Mouse (Mus musculus): ENCODE data around the gene Fitm2. TPM values are rescaled to one million over a fixed set of nuclear protein-coding genes. Genes with fewer than 3 reads are reported as not detected.

Gene Fitm2
- polyA plus RNA-seq (2015; fragmentation: Nextera tagmentation; extraction: Ambion mirVana), result 17.1 and 18.3 TPM in 2 replicates

DNA sequence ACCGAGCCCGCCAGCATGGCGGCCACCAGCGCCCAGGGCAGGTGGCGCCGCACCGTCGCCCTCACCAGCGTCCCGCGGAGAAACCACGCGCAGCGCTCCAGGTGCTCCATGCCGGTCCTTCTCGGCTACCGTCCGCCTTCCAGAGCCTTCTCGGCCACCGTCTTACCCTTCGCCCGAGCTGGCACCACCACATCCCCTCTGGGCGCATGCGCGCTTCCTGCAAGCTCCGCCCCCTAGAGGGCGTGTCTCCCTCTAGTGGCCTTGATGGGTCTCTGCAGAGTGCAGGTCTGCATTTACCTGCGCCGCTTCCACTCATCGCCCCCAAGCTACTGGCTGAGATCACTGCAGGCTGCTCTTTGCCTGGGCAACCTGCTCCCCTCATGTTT, at the start of gene Fitm2:
TSS of gene Fitm2 (minus strand) at position 164 of the 386 bp plus-strand sequence.
- H3K4me3 ChIP-seq (replicated peaks), result peak within 1 kb of the TSS; percentile 96
- no peaks in the 10 kb centered on the region for H3K9me3 ChIP-seq (replicated peaks)
- H3K36me3 ChIP-seq, result peaks cover 23% of the 10 kb centered on the region
- peak within 1 kb of the TSS; percentile 90 for H3K27ac ChIP-seq (replicated peaks)
- peaks cover 20% of the 10 kb centered on the region for H3K4me1 ChIP-seq
- ATAC-seq (ENCODE audit: low FRiP score), result peak; percentile 95
- peak within 1 kb of the TSS; percentile 83 for H3K9ac ChIP-seq (replicated peaks)
- H3K4me2 ChIP-seq, result peak within 1 kb of the TSS; percentile 83
- WGBS, result 0% methylated on average over 30 of the region's 30 CpGs
- H3K27me3 ChIP-seq (replicated peaks), result no peaks in the 10 kb centered on the region

DNA sequence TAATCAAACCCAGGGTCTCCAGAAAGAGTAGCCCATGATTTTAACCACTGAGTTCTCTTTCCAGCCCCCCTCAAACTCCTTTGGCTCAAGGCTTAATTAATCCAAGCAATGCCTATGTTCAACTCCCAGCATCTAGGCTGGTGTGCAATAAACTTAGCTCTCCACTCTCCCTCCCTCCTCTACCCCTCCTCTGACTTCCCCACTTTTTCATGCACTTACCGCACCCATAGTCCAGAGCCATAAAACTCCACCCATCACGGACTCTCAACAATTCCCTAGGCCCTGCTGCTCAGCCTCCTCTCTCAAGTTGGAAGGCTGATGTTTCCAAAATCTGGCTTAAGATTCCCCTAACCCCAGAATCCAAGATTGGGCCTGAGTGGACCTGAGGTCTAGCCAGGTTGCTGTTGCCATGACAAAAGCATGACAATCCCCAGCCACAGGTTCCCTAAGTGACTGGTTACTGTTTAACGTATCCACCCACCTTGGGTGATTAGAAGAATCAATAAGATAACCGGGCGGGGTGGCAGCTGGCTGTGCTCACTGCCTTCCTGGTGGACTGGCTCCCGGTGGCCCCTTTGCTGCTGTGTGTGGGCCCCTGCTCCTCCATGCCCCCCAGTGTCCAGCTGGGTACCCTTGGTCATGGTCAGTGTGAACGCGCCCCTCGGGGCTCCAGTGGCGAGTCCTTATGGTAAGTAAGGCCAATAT, 34.0 kb upstream of the Fitm2 start, which contains the start of gene Hnf4a:
TSS of gene Hnf4a (plus strand) at position 509 of the 705 bp plus-strand sequence.
- no peaks in the 10 kb centered on the region for H3K4me1 ChIP-seq
- no peak for ATAC-seq (ENCODE audit: low FRiP score)
- WGBS, result 70% methylated on average over 10 of the region's 10 CpGs

DNA sequence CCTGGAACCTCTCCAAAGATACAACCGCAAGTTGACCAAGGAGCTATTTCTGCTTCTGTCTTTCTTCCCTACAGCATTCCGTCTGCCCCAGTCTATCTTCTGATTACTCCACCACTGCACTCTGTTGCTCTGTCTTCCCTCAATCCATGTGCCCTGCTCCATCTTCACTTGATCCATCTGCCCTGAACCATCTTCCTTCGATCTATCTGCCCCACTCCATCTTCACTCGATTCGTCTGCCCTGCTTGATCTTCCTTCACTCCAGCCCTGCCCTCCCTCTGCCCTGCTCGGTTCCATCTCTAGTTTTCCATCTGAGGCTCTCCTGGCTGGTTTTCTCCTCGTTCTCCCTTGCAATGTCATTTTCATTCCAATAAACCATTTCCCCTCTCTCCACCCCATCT, 30.8 kb upstream of the Fitm2 start:
- no peak for ATAC-seq (ENCODE audit: low FRiP score)
- H3K9me3 ChIP-seq (replicated peaks), result no peaks in the 10 kb centered on the region
- no peak overlapping the region for H3K9ac ChIP-seq (replicated peaks)
- 59% methylated on average over 7 of the region's 7 CpGs for WGBS
- H3K4me2 ChIP-seq, result no peak overlapping the region
- no peaks in the 10 kb centered on the region for H3K36me3 ChIP-seq
- H3K4me3 ChIP-seq (replicated peaks), result no peak overlapping the region
- H3K27ac ChIP-seq (replicated peaks), result no peak overlapping the region
- H3K27me3 ChIP-seq (replicated peaks), result no peaks in the 10 kb centered on the region
- H3K4me1 ChIP-seq, result no peaks in the 10 kb centered on the region

More for the DNA sequence above, 34.0 kb upstream of the Fitm2 start, which contains the start of gene Hnf4a:
- Histone ChIP-seq H3K27me3 (replicated peaks) (no peaks in the 10 kb centered on the region), H3K27ac (replicated peaks) (no peak within 1 kb of the TSS), H3K9ac (replicated peaks) (no peak within 1 kb of the TSS), H3K4me3 (replicated peaks) (no peak within 1 kb of the TSS), H3K4me2 (no peak within 1 kb of the TSS), H3K9me3 (replicated peaks) (no peaks in the 10 kb centered on the region), H3K36me3 (no peaks in the 10 kb centered on the region)

DNA sequence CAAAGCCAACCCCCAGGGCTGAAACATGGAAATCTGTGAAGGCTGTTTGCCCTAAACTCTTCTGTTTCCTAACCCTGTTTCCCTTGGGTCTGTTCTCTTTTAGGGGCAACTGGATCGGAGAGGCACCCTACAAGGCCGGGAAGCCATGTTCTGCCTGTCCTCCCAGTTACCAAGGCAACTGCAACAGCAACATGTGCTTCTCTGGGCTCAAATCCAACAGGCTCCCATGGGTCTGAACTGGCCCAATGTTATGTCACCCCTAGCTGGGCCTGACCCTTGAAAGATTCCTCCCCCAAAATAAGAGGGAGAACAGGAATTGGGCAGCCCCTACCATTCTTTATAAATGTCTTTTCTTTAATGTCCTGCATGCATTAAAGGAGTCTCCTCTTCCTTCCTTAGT, 29.8 kb upstream of the Fitm2 start:
- H3K4me2 ChIP-seq, result no peak overlapping the region
- 62% methylated on average over 2 of the region's 2 CpGs for WGBS
- no peaks in the 10 kb centered on the region for H3K9me3 ChIP-seq (replicated peaks)
- no peak for ATAC-seq (ENCODE audit: low FRiP score)
- H3K4me1 ChIP-seq, result no peaks in the 10 kb centered on the region
- H3K27ac ChIP-seq (replicated peaks), result no peak overlapping the region
- H3K36me3 ChIP-seq, result no peaks in the 10 kb centered on the region
- H3K4me3 ChIP-seq (replicated peaks), result no peak overlapping the region
- H3K27me3 ChIP-seq (replicated peaks), result no peaks in the 10 kb centered on the region
- no peak overlapping the region for H3K9ac ChIP-seq (replicated peaks)

DNA sequence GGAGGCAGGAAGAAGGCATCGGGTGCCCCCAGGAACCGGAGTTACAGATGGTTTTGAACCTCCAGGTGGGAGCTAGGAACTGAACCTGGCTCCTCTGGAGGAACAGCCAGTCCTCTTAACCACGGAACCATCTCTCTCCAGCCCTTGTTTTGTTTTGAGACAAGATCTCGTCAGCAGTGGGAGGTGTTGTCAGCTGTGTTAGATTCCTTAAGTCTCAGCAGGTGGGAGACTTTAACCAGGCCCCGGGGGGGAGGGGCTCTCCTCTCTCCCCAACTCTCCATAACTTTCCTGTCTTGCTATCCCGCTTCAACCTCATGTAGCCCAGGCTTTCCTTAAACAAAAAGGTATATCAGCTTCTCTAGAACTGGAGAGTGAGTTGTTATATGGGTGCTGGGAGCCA, 22.0 kb upstream of the Fitm2 start:
- H3K4me1 ChIP-seq, result peaks cover 6% of the 10 kb centered on the region; the same call in 1 of the 2 replicates
- no peaks in the 10 kb centered on the region for H3K27me3 ChIP-seq (replicated peaks)
- no peaks in the 10 kb centered on the region for H3K36me3 ChIP-seq
- no peak for ATAC-seq (ENCODE audit: low FRiP score)
- no peak overlapping the region for H3K4me3 ChIP-seq (replicated peaks)
- no peaks in the 10 kb centered on the region for H3K9me3 ChIP-seq (replicated peaks)
- no peak overlapping the region for H3K4me2 ChIP-seq
- WGBS, result 51% methylated on average over 6 of the region's 6 CpGs
- no peak overlapping the region for H3K9ac ChIP-seq (replicated peaks)
- H3K27ac ChIP-seq (replicated peaks), result no peak overlapping the region

DNA sequence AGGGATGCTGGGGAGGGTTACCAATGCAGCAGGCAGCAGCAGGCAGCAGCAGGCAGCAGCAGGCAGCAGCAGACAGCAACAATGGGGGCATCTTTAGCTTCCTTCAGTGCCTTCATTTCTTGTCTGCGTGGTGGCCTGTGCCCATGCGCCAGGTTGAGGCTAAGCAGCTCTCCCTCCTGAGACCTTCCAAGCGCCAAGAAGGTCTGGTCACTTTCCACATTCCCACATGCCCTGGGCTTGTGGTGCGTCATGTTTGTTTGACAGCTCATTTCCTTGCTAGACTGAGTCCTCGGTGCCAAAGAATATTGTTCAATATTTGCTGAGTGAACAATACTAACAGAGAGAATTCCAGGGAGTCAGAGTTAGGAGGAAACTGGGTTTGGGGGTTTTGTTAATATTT, 21.5 kb upstream of the Fitm2 start:
- H3K4me3 ChIP-seq (replicated peaks), result no peak overlapping the region
- ATAC-seq (ENCODE audit: low FRiP score), result no peak
- no peak overlapping the region for H3K9ac ChIP-seq (replicated peaks)
- no peaks in the 10 kb centered on the region for H3K9me3 ChIP-seq (replicated peaks)
- H3K4me2 ChIP-seq, result no peak overlapping the region
- no peaks in the 10 kb centered on the region for H3K27me3 ChIP-seq (replicated peaks)
- WGBS, result 57% methylated on average over 5 of the region's 5 CpGs
- H3K27ac ChIP-seq (replicated peaks), result no peak overlapping the region
- H3K36me3 ChIP-seq, result no peaks in the 10 kb centered on the region
- H3K4me1 ChIP-seq, result peaks cover 6% of the 10 kb centered on the region; the same call in 1 of the 2 replicates

DNA sequence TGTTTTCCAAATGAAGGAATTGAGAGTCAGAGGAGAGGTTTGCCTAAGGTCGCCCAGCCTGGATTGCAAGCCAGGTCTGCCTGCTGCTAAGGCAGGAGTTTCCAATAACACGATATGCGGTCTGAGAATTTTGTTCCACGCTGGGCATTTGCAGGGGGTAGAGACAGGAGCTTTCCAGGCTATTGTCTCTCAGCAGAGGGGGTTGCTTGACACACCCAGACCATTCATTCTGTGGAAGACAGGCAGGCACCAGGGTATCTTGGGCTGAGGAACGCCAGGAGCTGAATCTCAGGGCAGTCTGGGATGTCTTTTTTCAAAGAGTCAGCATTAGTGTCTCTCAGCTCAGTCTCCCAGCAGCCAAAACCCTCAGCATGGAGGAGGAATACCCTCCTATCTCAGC, 20.6 kb upstream of the Fitm2 start:
- Histone ChIP-seq H3K27me3 (replicated peaks) (no peaks in the 10 kb centered on the region), H3K36me3 (no peaks in the 10 kb centered on the region), H3K4me1 (peaks cover 6% of the 10 kb centered on the region; the same call in 1 of the 2 replicates), H3K9me3 (replicated peaks) (no peaks in the 10 kb centered on the region), H3K4me2 (no peak overlapping the region), H3K27ac (replicated peaks) (no peak overlapping the region), H3K4me3 (replicated peaks) (no peak overlapping the region), H3K9ac (replicated peaks) (no peak overlapping the region)
- ATAC-seq (ENCODE audit: low FRiP score), result no peak
- WGBS, result 24% methylated on average over 5 of the region's 5 CpGs

DNA sequence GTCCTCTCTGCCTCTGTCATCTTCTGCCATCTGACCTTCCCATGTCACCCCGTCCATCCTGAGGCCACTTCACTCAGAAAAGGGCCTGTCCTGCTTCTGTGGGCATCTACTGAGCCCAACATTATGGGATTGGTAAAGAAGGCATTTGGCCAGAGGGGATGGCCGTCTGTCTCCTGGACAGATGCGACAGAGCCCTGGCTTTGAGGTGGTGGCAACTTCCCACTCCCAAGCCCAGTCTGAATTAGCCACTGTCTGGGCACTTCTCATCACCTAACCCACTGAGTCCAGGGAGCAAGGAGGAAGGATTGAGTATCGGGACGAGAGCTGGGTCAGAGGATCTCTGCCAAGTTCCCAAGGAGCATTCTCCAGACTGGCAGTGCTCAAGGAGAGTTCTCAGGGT, 19.6 kb upstream of the Fitm2 start, which contains the start of gene R3hdml:
TSS of gene R3hdml (plus strand) at position 301 of the 400 bp plus-strand sequence.
- no peak within 1 kb of the TSS for H3K4me2 ChIP-seq
- H3K36me3 ChIP-seq, result no peaks in the 10 kb centered on the region
- 88% methylated on average over 5 of the region's 5 CpGs for WGBS
- no peak for ATAC-seq (ENCODE audit: low FRiP score)
- H3K4me1 ChIP-seq, result peaks cover 6% of the 10 kb centered on the region; the same call in 1 of the 2 replicates
- H3K9ac ChIP-seq (replicated peaks), result no peak within 1 kb of the TSS
- H3K9me3 ChIP-seq (replicated peaks), result no peaks in the 10 kb centered on the region
- no peaks in the 10 kb centered on the region for H3K27me3 ChIP-seq (replicated peaks)
- H3K27ac ChIP-seq (replicated peaks), result no peak within 1 kb of the TSS
- H3K4me3 ChIP-seq (replicated peaks), result no peak within 1 kb of the TSS

DNA sequence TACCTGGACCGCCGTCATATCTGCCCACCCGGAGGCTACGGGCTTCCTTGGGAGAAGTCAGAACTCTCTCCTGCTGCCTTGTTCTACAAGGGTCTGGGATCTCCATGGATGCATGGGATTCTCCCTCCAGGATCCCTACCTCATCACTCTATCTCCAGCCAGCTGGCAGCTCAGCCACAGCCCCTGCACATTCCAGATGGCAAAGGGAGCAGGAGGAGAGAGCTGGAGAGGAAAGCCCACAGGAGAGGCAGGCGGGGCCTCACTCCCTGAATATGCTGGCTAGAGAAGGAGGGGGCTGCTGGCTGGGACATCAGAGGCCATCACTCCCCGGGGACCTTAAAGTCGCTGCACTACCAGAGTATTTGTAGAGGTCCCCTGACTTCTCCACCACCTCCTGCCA, 18.9 kb upstream of the Fitm2 start:
- Histone ChIP-seq H3K36me3 (no peaks in the 10 kb centered on the region), H3K9me3 (replicated peaks) (no peaks in the 10 kb centered on the region), H3K9ac (replicated peaks) (no peak overlapping the region), H3K27ac (replicated peaks) (no peak overlapping the region), H3K4me1 (peaks cover 6% of the 10 kb centered on the region; the same call in 1 of the 2 replicates), H3K27me3 (replicated peaks) (no peaks in the 10 kb centered on the region), H3K4me2 (no peak overlapping the region), H3K4me3 (replicated peaks) (no peak overlapping the region)
- 71% methylated on average over 7 of the region's 7 CpGs for WGBS
- no peak for ATAC-seq (ENCODE audit: low FRiP score)

DNA sequence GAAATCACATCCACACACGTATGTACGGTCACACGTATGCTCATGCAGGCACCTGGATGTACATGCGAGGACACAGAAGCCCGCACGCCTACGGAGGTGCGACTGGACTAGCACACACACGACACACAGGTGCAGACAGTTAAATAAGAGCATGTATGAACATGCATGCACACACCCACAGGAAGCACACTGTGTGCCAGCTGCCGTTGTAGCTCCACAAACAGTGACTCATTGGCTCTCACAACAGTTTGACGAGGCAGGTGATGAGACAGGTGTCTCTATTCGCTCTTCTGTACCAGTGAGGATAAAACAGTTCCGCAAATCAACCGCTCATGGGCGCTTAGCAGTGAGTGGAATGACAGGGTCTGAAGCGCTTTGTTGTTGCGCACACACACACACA, 18.2 kb upstream of the Fitm2 start:
- H3K9ac ChIP-seq (replicated peaks), result no peak overlapping the region
- 94% methylated on average over 17 of the region's 17 CpGs for WGBS
- ATAC-seq (ENCODE audit: low FRiP score), result no peak
- no peaks in the 10 kb centered on the region for H3K36me3 ChIP-seq
- no peaks in the 10 kb centered on the region for H3K9me3 ChIP-seq (replicated peaks)
- H3K4me3 ChIP-seq (replicated peaks), result no peak overlapping the region
- no peak overlapping the region for H3K27ac ChIP-seq (replicated peaks)
- no peak overlapping the region for H3K4me2 ChIP-seq
- H3K4me1 ChIP-seq, result peaks cover 6% of the 10 kb centered on the region; the same call in 1 of the 2 replicates
- no peaks in the 10 kb centered on the region for H3K27me3 ChIP-seq (replicated peaks)

DNA sequence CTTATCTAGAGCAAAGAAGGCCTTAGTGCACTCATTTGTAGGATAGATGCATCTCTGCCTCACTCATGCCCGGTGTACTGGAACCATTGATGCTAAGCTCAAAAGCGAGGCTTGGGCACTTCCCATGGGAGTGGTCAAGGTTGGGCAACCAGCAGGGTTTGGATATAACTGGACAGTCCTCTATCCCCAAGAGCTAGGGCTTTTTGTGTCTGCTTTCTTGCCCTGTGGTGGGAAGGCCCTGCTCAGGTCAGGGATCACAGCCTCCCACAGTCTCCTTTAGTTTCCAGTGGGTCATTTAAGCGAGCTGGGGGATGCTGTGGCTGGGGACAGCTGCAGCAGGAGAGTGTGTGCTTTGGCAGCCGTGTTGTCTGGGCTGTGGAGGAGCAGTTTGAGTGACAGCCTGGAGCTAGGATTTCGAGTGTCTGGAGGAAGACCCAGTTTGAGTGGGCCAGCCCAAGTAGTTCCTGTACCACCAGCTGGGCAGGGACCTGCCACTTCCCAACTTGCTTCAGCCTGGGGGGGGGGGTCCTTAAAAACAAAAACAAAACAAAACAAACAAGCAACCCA, 17.4 kb upstream of the Fitm2 start:
- ATAC-seq (ENCODE audit: low FRiP score), result no peak
- Histone ChIP-seq H3K9ac (replicated peaks) (no peak overlapping the region), H3K36me3 (no peaks in the 10 kb centered on the region), H3K4me3 (replicated peaks) (no peak overlapping the region), H3K9me3 (replicated peaks) (no peaks in the 10 kb centered on the region), H3K4me2 (no peak overlapping the region), H3K27ac (replicated peaks) (no peak overlapping the region), H3K4me1 (peaks cover 6% of the 10 kb centered on the region; the same call in 1 of the 2 replicates), H3K27me3 (replicated peaks) (no peaks in the 10 kb centered on the region)
- 55% methylated on average over 5 of the region's 5 CpGs for WGBS

DNA sequence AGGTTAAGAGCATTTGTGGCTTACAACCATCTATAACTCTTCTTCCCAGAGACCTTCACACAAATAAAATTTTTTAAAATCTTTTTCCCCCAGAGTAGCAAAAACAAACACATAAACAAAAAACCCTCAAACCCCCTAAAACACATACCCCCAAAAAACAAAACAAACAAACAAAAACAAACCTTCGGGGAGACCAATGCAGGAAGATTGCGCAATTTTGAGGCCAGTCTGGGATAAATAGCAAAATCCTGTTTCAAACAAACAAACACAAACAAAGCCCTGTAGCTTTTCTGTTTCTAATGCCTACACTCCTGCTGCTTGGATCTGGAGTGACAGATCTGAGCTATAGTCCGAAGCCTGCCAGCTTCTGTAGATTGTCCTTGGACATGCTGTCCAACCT, 14.9 kb upstream of the Fitm2 start:
- WGBS, result 90% methylated on average over 3 of the region's 3 CpGs
- Histone ChIP-seq H3K27me3 (replicated peaks) (no peaks in the 10 kb centered on the region), H3K27ac (replicated peaks) (no peak overlapping the region), H3K4me1 (peaks cover 4% of the 10 kb centered on the region; the same call in 1 of the 2 replicates), H3K4me3 (replicated peaks) (no peak overlapping the region), H3K9ac (replicated peaks) (no peak overlapping the region), H3K9me3 (replicated peaks) (no peaks in the 10 kb centered on the region), H3K4me2 (no peak overlapping the region), H3K36me3 (no peaks in the 10 kb centered on the region)
- no peak for ATAC-seq (ENCODE audit: low FRiP score)
